Mouse (Mus musculus): ENCODE results near the gene Nxpe5.

Gene Nxpe5

GRCm38 (mm10) chr5:138277994-138278393 is 52.3 kb downstream of the Nxpe5 start:
- no peak for DNase-seq (ENCODE audit: low spot score)

GRCm38 (mm10) chr5:138279585-138280424 is 54.1 kb downstream of the Nxpe5 start, which contains the start of the genes Gm43720, Gpc2 and Stag3:
Gm43720 (minus strand) TSS chr5:138279958.
Gpc2 (minus strand) TSS chr5:138280005.
Stag3 (plus strand) TSS chr5:138280240.
- DNase-seq (ENCODE audit: low spot score), result no peak

GRCm38 (mm10) chr5:138280425-138280768 is 54.7 kb downstream of the Nxpe5 start:
- DNase-seq (ENCODE audit: low spot score), result no peak

GRCm38 (mm10) chr5:138280829-138281228 is 55.1 kb downstream of the Nxpe5 start:
- no peak for DNase-seq (ENCODE audit: low spot score)

- no peak for DNase-seq (ENCODE audit: low spot score)
Measured at GRCm38 (mm10) chr5:138281798-138282197, 56.1 kb downstream of the Nxpe5 start.

GRCm38 (mm10) chr5:138283540-138283939 is 57.8 kb downstream of the Nxpe5 start:
- DNase-seq (ENCODE audit: low spot score), result no peak

- DNase-seq (ENCODE audit: low spot score), result no peak
Measured at GRCm38 (mm10) chr5:138287861-138288260, 62.2 kb downstream of the Nxpe5 start.

- DNase-seq (ENCODE audit: low spot score), result no peak
Measured at GRCm38 (mm10) chr5:138291638-138292037, 65.9 kb downstream of the Nxpe5 start.

- no peak for DNase-seq (ENCODE audit: low spot score)
Measured at GRCm38 (mm10) chr5:138294158-138294557, 68.5 kb downstream of the Nxpe5 start.

GRCm38 (mm10) chr5:138299613-138300012 is 73.9 kb downstream of the Nxpe5 start:
- DNase-seq (ENCODE audit: low spot score), result no peak

Data from adipocyte (in vitro differentiated cells).